Mouse (Mus musculus) small intestine, adult 2 months (tissue): ENCODE measurements around the gene Rad9b.

ENCODE experiments used
- CTCF ChIP-seq: fragments of 200-500 bp; IDR thresholded peaks from 2 replicates; pipeline ENCODE4 v1.5.1; 2012; ENCODE audit warnings: low read depth, mild to moderate bottlenecking, control low read depth, inconsistent platforms, low read length, moderate library complexity, mixed read lengths; ENCODE audit not compliant: insufficient replicate concordance, insufficient read length; ENCODE audit errors: extremely low read depth
- POLR2A ChIP-seq: fragments of 200-500 bp; IDR thresholded peaks from 2 replicates; pipeline ENCODE4 v1.6.1; 2012; ENCODE audit warnings: low read depth, mild to moderate bottlenecking, control low read depth, inconsistent platforms, low read length, moderate library complexity

DNA sequence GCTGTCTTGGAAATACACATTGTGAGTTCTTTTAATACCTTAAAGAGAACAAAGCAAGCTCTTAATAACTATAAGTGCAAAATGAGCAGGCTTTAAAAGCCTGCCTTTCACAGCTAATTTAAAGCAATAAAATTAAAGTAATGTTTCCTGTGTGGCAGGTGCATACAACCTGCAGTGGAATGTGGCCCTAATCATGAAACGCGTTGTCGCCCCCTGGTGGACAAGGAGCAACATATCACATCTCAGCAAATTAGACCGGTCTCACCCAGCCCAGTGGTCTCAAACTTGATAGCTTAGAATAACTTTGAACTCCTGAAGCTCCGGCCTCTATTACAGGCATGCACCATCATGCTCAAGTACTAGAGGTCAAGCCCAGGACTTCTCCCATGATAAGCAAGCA, 9.8 kb downstream of the Rad9b start:
- TF ChIP-seq CTCF (peak; percentile 94; the same call in 1 of the 2 replicates), POLR2A (no peak)
